Mouse (Mus musculus) adrenal gland, adult 10 weeks (tissue): ENCODE data around the gene Wipf3. TPM values are rescaled to one million over a fixed set of nuclear protein-coding genes. Genes with fewer than 3 reads are reported as not detected.

ENCODE experiments used
- polyA plus RNA-seq: library from polyadenylated mRNA; stranded (reverse); fragments of 350-450 nt; fragmentation: Illumina TruSeq; extraction: RNeasy Lipid Tissue Mini Kit (QIAGEN cat#74804); gene quantifications from one replicate; pipeline ENCODE4 v1.2.3, GENCODE M21; 2014; ENCODE audit warnings: low read depth, low replicate concordance

The Wipf3 gene
- polyA plus RNA-seq = 1.2 TPM

DNA sequence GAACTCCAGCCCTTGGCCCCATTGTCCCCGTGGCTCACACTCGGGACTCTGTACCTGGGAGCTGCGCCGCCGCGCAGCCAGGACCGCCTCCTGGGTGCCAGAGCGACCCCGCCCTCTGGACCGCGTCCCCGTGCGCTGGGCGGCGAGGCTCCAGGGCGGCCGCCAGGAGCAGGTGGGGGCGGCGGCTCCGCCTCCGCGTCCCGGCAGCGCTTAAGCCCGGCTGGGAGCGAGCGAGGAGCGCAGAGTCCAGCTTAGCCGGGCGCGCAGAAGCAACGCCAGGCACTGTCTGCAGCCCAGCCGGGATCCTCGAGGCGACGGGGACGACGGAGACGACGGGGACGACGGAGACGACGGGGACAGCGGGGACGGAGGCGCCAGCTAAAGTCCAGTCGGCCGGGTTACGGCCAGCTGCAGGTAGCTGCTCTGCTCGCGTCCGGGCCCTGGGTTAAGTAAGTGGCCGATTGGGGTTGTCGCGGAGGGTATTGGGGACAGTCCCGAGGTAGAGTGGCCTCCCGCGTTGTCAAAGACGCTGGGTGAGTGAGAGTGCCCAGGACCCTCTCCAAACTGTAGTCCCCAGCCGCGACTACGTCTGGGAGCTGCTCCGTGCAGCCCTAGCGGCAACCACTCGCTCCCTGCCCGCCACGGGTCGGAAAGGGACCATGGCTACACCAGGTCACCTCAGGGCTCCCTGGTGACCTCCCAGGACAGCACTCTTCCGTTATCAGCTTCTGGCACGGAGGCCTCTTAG lies at the start of gene Wipf3:
Gene Wipf3 (plus strand): TSS at position 157 of the 748 bp plus-strand sequence.

Other genes starting within 250 kb of the Wipf3 start
- 1.3 TPM for gene Prr15, start 103.8 kb upstream of the Wipf3 start, polyA plus RNA-seq
- 19.2 TPM for gene Scrn1, start 136.9 kb downstream of the Wipf3 start, polyA plus RNA-seq
- 15.2 TPM for gene Plekha8, start 165.5 kb downstream of the Wipf3 start, polyA plus RNA-seq
- gene Fkbp14, start 167.7 kb downstream of the Wipf3 start, polyA plus RNA-seq = 62.3 TPM